Mouse (Mus musculus): ENCODE data around the gene Gm5751.
"Not testable (repeated sequence)": the region's sequence is repeated elsewhere in the genome, so short reads cannot be mapped to it uniquely, and the experiment has no call there.

Gm5751 gene

DNA sequence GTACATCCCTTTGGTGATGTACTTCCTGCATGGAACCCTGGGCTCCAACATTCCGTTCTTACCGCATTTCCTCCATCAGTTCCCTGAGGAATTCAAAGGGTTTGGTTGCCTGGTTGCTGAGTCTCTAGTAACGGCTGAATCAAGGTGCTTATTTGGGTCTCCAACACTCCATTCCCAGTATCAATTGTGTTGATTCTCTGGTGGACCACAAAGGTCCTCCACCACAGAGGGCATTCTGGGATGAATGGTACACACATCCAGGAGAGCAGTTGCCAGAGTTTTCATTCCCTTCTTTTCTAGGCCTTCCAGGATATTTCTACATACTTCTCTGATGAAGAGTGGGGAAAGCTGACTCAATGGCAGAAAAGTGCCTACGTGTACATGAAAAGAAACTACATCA lies at the start of gene Gm5751:
TSS of gene Gm5751 (plus strand) at position 301 of the 400 bp plus-strand sequence.
- DNase-seq (ENCODE audit: low spot score), result not testable (repeated sequence)

DNA sequence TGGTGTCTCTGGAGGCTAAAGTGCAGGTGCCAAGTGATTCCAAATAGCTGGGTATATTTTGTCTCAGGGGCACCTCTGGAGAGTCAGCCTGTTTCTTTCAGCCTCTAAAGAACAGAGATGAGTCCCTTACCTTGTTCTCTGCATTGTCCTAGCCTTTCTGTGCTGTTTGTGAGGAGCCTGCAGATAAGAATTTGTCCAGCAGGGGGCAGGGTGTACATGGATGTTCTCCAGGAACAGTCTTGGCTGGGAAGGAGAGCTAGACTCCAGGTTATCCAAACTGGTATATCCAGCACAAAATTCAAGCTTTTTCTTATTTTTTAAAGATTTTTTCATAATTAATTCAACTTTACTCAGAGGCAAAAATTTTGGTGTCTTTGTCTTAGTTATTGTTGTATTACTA lies 42.0 kb upstream of the Gm5751 start:
- peak; percentile 34 for DNase-seq (ENCODE audit: low spot score)

DNA sequence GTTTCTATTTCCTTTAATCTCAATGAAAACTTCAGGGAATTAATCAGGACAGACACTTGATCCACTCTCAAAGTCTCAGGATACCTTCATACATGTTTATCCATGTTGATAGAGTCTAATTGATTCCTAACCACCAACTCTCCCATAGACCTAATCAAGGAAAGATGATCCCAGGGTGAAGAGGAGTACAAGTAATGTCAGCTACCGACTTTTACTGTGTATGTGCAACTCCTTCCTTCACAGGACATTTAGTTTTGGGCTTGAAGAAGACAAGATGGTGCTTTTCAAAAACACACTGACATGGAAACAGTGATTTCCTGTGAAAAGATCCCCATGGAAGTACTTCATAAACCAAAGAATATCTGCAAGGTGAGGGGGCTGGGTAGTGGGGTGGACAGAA lies 30.4 kb upstream of the Gm5751 start, which contains the start of gene Gm6592:
TSS of gene Gm6592 (plus strand) at position 301 of the 400 bp plus-strand sequence.
- no peak for DNase-seq (ENCODE audit: low spot score)

DNA sequence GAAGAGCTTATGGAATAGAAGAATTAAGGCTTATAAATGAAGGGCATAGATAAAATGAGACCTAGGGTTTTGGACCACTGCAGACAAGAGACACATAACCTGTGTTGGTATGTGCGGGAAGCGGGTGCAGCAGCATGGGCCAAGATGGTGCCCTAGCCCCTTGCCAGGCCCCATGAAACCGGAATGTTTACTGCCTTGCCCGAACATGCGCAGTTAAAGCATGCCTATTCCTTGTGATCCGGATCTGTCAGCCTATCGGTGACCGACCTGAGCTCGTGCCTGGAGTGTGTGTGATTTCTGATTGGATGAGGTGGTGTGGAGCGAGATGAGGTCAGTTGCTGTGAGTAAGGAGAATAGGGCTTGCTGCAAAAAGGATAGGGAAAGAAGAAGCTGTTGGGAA lies 21.6 kb upstream of the Gm5751 start:
- no peak for DNase-seq (ENCODE audit: low spot score)

DNA sequence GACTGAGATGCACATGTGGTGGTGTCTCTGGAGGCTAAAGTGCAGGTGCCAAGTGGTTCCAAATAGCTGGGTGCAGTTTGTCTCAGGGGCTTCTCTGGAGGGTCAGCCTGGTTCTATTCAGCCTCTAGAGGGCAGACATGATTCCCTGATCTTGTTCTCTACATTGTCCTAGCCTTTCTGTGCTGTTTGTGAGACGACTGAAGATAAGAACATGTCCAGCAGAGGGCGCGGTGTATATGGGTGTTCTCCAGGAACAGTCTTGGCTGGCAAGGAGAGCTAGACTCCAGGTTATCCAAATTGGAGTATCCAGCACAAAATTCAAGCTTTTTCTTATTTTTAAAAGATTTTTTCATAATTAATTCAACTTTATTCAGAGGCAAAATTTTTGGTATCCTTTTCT lies 9.7 kb upstream of the Gm5751 start:
- DNase-seq (ENCODE audit: low spot score), result peak; percentile 71

DNA sequence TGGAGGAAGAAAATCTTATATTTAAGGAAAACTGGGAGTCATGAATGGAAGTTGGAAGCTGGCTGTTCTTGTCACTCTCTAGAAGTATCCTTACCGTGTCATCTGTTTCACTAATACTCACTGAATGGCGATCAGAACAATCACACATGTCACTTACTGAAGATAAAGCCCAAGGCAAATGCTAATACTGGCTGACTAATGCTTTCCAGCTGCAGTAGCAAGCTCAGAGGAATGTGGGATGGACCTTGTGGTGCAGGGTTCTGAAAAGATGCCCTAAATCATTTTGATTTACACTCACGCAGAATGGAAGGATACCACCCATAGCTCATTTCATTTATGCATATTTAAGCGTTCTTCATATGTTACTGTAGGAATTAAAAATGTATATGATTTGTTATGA lies 10.3 kb downstream of the Gm5751 start:
- no peak for DNase-seq (ENCODE audit: low spot score)

DNA sequence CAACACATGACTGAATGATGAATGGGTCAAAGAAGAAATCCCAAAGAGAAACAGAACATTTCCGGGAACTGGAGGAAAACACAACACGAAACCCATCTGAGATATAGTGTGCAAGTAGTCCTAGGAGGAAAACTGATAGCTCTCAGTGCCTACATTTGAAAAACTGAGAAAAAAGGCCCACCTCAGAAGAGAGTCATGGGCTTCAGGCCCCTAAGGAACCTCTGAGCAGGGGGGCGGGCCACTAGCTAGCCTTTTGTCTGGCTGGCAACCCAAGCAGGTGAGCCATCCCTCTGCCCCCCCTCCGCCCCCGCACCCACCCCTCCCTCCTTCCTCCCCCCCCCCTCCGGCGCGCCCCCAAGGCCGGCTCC lies 17.9 kb downstream of the Gm5751 start:
- DNase-seq (ENCODE audit: low spot score), result no peak

DNA sequence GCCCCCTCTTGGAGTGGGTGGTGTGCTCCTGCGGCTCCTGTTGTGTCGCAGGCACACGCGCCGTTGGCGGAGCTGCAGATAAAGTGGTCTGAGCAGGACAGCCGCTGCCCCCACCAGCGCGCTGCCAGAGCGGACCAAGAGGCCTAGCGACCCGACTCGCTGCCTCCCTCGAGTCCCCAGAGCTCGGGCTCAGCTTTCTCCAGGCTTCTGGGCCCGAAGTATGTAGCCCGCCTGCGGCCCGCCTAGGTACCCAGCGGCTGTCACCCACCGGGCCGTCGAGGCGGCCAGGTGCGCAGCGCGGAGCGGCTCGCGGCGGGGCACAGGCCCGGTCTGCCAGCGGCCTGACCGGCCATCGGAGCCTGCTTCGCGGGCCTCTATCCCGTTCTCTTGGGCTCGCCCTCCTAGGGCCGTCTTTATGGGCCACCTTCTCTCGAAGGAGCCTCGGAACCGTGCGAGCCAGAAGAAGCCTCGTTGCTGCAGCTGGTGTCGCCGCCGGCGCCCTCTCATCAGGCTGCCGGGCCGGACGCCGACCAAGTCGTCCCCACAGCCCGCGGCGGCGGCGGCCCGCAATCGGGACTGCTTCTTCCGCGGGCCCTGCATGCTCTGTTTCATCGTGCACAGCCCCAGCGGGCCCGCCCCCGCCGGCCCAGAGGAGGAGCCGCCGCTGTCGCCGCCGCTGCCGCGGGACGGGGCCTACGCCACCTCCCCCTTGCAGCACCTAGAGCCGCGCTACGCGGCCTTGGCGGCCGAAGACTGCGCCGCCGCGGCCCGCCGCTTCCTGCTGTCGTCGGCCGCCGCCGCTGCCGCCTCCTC lies 18.5 kb downstream of the Gm5751 start, which contains the start of gene B630019K06Rik:
TSS of gene B630019K06Rik (plus strand) at position 40 of the 813 bp plus-strand sequence.
- DNase-seq (ENCODE audit: low spot score), result peak; percentile 21

DNA sequence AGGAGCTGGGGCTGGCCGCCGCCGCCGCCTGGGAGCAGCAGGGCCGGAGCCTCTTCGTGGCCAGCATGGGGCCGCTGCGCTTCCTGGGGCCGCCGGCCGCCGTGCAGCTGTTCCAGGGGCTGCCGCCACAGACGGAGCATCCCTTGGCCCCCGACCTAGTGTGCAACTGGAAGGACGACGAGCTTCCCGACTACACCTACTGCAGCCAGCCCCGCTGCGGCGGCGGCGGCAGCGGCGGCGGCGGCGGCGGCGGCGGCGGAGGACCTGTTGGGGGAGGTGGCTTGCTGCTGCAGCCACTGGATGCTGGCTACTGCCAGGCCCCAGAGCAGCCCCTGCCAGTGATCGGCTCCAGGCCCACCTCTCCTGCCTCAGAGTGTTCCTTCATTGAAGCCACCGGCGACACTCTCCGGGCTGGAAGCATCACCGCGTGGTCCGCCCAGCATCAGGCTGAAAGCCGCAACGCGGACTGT lies 19.2 kb downstream of the Gm5751 start:
- peak; percentile 7 for DNase-seq (ENCODE audit: low spot score)

DNA sequence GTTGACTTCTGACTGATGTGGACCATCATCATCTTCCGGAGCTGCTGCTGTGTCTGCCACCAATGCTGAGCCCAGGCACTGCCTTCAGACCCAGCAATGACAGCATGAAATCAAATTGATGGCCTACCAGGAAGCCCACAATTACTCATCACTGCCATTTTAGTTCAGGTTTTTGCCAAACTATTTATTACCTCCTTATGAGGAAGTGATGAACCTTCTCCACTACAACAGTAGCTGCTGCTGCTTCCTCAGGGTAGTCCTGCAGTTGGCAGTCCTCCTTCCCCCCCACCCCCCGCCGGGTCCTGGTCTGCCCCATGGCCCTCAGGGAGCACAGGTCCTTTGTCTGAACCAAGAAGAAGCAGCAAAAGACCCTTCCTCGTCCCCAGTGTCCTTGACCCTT lies 26.8 kb downstream of the Gm5751 start:
- no peak for DNase-seq (ENCODE audit: low spot score)

DNA sequence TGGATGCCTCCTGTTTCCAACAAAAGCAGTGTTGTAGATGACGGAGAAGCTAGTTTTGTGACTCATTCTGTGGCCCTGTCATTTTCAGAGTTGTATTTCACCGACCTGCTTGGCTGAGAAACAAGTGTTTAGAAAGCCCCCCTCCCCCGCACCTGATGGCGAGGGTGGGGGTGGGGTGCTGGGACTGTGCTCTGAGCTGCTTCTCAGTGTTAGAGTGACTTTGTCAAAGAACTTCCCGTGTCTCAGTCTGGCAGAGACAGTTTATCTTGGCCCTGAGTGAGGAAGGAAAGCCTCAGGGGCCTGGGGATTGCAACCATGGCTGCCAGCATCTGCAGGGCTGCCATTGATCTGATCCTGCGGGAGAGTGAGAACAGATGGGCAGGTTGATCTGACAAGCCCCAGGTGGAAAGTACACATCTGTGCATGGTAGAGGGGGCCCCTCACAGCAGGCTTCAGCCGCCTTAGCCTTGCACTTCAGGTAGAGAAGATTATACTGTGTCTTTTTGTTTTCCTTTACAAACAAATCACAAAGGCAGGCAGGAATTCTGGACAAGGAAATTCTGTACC lies 27.9 kb downstream of the Gm5751 start:
- DNase-seq (ENCODE audit: low spot score), result no peak

DNA sequence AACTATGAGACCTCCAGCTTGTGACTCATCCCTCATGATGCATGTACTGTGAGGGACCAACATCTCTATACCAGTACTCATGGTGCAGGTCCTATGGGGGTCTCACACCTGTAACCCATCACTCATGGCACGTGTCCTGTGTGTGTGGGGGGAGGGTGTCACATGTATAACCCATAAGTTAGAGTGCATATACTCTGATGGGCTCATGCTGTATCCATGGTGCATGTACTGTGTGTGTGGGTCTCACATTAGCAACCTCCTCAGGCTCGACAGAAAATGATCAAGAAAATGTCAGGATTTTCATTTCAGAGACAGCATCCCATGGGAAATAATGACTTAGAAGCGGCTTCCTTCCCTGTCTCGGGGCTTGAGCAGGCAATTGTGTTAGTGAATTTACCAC lies 47.0 kb downstream of the Gm5751 start:
- DNase-seq (ENCODE audit: low spot score), result no peak

DNA sequence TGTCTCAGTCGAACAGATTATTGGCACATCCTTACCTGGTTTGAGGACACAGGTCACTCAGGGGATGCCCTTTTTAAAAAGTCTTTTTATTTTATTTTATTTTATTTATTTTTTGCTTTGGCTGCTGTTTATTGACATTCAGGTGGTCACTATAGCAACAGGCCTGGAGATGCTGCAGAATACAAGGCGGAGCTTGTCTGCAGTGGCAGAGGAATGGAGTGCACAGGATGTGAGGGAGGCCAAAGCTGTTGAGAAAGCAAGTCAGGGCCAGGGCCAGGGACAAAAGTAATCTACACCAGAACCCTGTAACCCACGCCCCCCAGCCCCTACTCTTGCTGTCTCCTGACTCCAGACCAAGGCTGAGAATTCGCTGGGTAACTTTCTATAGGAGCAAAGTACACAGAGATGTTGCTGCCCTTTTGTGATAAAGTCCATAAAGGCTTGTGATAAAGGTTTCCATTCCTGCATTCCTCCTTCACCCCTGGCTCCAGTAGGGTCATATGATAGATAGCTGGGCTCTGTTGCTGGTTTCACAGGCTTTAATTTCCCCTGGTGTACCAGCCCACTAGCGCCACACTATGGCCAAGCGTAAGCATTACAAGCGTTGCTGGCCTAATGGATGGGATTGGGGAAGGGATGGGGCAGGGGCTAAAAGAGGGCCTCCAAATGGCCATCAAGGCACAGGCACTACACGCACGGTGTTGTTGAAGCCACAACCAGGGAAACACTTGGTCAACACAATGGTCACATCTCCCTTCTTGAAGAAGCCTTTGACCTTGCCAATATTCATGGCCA lies 48.0 kb downstream of the Gm5751 start:
- DNase-seq (ENCODE audit: low spot score), result no peak

DNA sequence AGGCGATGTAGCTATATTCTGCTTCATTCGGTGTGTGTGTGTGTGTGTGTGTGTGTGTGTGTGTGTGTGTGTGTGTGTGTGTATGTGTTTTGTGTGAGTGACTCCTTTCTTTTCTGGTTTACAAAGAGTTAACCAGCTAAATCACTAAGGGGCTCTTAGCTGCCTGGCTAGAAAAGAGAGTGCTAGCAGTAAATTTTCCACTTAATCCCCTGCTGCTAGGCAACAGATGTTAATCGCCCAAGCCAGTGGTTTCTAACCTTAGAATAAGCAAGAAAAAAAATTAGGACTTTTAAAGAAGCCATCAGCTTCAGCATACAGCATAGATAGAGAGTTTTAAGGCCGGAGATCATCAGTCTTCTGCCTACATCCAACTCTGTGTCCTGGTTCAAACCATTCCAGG lies 53.3 kb downstream of the Gm5751 start:
- no peak for DNase-seq (ENCODE audit: low spot score)
